Mouse (Mus musculus) c-Kit-positive CD71-positive TER-119-negative erythroid progenitor cells, embryonic 14.5 days (primary cell): ENCODE results near the gene Tmem101.

ENCODE experiments used
- DNase-seq: peaks from one replicate; pipeline ENCODE4 v3.0.0-alpha.2; 2013; ENCODE audit warnings: low read depth

The Tmem101 gene

GRCm38 (mm10) chr11:102147213-102147989 is 8.8 kb downstream of the Tmem101 start:
- no peak for DNase-seq

- no peak for DNase-seq
Measured at GRCm38 (mm10) chr11:102146531-102146930, 9.7 kb downstream of the Tmem101 start.

- no peak for DNase-seq
Measured at GRCm38 (mm10) chr11:102146005-102146404, 10.2 kb downstream of the Tmem101 start.

GRCm38 (mm10) chr11:102145471-102146001 is 10.7 kb downstream of the Tmem101 start, which contains the start of gene Nags:
Gene Nags, plus strand, starts transcription at chr11:102145513.
- DNase-seq = no peak

- peak; percentile 32 for DNase-seq
Measured at GRCm38 (mm10) chr11:102144957-102145470, 11.2 kb downstream of the Tmem101 start.

GRCm38 (mm10) chr11:102142355-102142754 is 13.8 kb downstream of the Tmem101 start:
- no peak for DNase-seq

GRCm38 (mm10) chr11:102140508-102140907 is 15.7 kb downstream of the Tmem101 start:
- DNase-seq = peak; percentile 73

- no peak for DNase-seq
Measured at GRCm38 (mm10) chr11:102138447-102138740, 17.8 kb downstream of the Tmem101 start.

- no peak for DNase-seq
Measured at GRCm38 (mm10) chr11:102137625-102138446, 18.4 kb downstream of the Tmem101 start.

- DNase-seq = no peak
Measured at GRCm38 (mm10) chr11:102134516-102134915, 21.7 kb downstream of the Tmem101 start.

- peak; percentile 63 for DNase-seq
Measured at GRCm38 (mm10) chr11:102117386-102117785, 38.8 kb downstream of the Tmem101 start.

GRCm38 (mm10) chr11:102116241-102116640 is 40.0 kb downstream of the Tmem101 start:
- peak; percentile 29 for DNase-seq

- no peak for DNase-seq
Measured at GRCm38 (mm10) chr11:102111576-102111975, 44.6 kb downstream of the Tmem101 start.

- no peak for DNase-seq
Measured at GRCm38 (mm10) chr11:102107732-102108131, 48.5 kb downstream of the Tmem101 start, which contains the start of gene Pyy. Gene Pyy, minus strand, starts transcription at chr11:102107832.

GRCm38 (mm10) chr11:102106911-102107310 is 49.3 kb downstream of the Tmem101 start:
- no peak for DNase-seq
